In genomic region chr5:75179726-75180290, GRCm38 (mm10) we compare ENCODE assay signal across 22 mouse cellular contexts. TPM values are rescaled to one million over a fixed set of nuclear protein-coding genes. Genes with fewer than 3 reads are reported as not detected.
DNase-seq lines count a peak whose midpoint lies in the region; ATAC-seq and TF ChIP-seq lines count a peak whose summit lies in the region.
"Had no signal": no experiment of that assay in that cellular context is flagged by ENCODE, and none has a peak within 500 bp of the region (broad histone marks: within the 10 kb centered on the region; RNA-seq: fewer than 3 reads in every experiment).

No protein-coding gene starts in this region.

- H3K27me3 ChIP-seq in hindbrain, embryonic 15.5 days, result no peaks in the 10 kb centered on the region
- H3K27me3 ChIP-seq in hindbrain, embryonic 12.5 days, result no peaks in the 10 kb centered on the region
- H3K27me3 ChIP-seq: embryonic facial prominence, embryonic 15.5 days; liver, embryonic 13.5 days; stomach, embryonic 15.5 days had no signal

- no peak overlapping the region for H3K27ac ChIP-seq in hindbrain, embryonic 15.5 days (replicated peaks)
- no peak overlapping the region for H3K27ac ChIP-seq in hindbrain, embryonic 12.5 days
- H3K27ac ChIP-seq in gastrocnemius, adult 2 months, result no peak overlapping the region
- H3K27ac ChIP-seq: embryonic facial prominence, embryonic 15.5 days; heart, adult 2 months; liver, embryonic 13.5 days; stomach, embryonic 15.5 days had no signal

- H3K4me3 ChIP-seq in hindbrain, embryonic 15.5 days, result no peak overlapping the region
- H3K4me3 ChIP-seq in hindbrain, embryonic 12.5 days, result no peak overlapping the region
- H3K4me3 ChIP-seq in gastrocnemius, adult 2 months, result no peak overlapping the region
- H3K4me3 ChIP-seq: embryonic facial prominence, embryonic 15.5 days; heart, adult 2 months; liver, embryonic 13.5 days; stomach, embryonic 15.5 days had no signal

- DNase-seq in cerebellum, postnatal 10 days, result peak; percentile 95 to 98
- no peak for DNase-seq in cerebellum, adult 18-20 months
- peak; percentile 47 for DNase-seq in retina, postnatal 1 day
- DNase-seq in retina, embryonic 14.5 days (ENCODE audit: low spot score), result no peak
- DNase-seq in gastrocnemius, adult 2 months, result no peak
- no peak for DNase-seq in thymus, postnatal 25 days
- DNase-seq: adrenal gland, postnatal 36 days; gastrocnemius, postnatal 36 days; kidney, adult 18-20 months; kidney, postnatal 4 days; liver, embryonic 13.5 days; lung, embryonic 14.5 days; right cerebral cortex, adult 18-20 months; right cerebral cortex, postnatal 4 days; thymus, postnatal 4 days had no signal

- intact Hi-C loops in gastrocnemius, adult 2 months (cut with DNase I), result no loop called here

- WGBS in hindbrain, embryonic 15.5 days, result 67% methylated on average over 12 of the region's 12 CpGs
- WGBS in hindbrain, embryonic 12.5 days, result 90% methylated on average over 12 of the region's 12 CpGs

- no peaks in the 10 kb centered on the region for H3K9me3 ChIP-seq in hindbrain, embryonic 15.5 days
- H3K9me3 ChIP-seq in hindbrain, embryonic 12.5 days (replicated peaks), result no peaks in the 10 kb centered on the region
- H3K9me3 ChIP-seq: embryonic facial prominence, embryonic 15.5 days; liver, embryonic 13.5 days; stomach, embryonic 15.5 days had no signal

- H3K4me1 ChIP-seq in hindbrain, embryonic 15.5 days (replicated peaks), result 0 out of 2 replicates have a peak, but pooled peaks cover 11% of the 10 kb centered on the region
- no peaks in the 10 kb centered on the region for H3K4me1 ChIP-seq in hindbrain, embryonic 12.5 days
- H3K4me1 ChIP-seq: embryonic facial prominence, embryonic 15.5 days; liver, embryonic 13.5 days; stomach, embryonic 15.5 days had no signal

- no peak overlapping the region for H3K4me2 ChIP-seq in hindbrain, embryonic 15.5 days
- H3K4me2 ChIP-seq in hindbrain, embryonic 12.5 days (replicated peaks), result no peak overlapping the region
- H3K4me2 ChIP-seq: embryonic facial prominence, embryonic 15.5 days; liver, embryonic 13.5 days; lung, embryonic 14.5 days; stomach, embryonic 15.5 days had no signal

- ATAC-seq in hindbrain, embryonic 15.5 days (ENCODE audit: low FRiP score, low read depth), result peak; percentile 74
- no peak for ATAC-seq in hindbrain, embryonic 12.5 days (ENCODE audit: low FRiP score)
- ATAC-seq: inflammation-experienced regulatory T-cells, adult 6 months; Patski had no signal

- no peaks in the 10 kb centered on the region for H3K36me3 ChIP-seq in hindbrain, embryonic 15.5 days
- no peaks in the 10 kb centered on the region for H3K36me3 ChIP-seq in hindbrain, embryonic 12.5 days
- H3K36me3 ChIP-seq: liver, embryonic 13.5 days had no signal

- H3K9ac ChIP-seq in hindbrain, embryonic 15.5 days, result no peak overlapping the region
- H3K9ac ChIP-seq in hindbrain, embryonic 12.5 days, result no peak overlapping the region
- H3K9ac ChIP-seq: embryonic facial prominence, embryonic 15.5 days; liver, embryonic 13.5 days; lung, embryonic 14.5 days; stomach, embryonic 15.5 days had no signal

- TF ChIP-seq CTCF in gastrocnemius, adult 2 months (IDR thresholded peaks at IDR 0.05), result no peak

RNA-seq across cellular contexts. Expression of gene Pdgfra, which starts 27.7 kb away (rescaled TPM):
- 17.1 and 17.4 TPM in 2 replicates for polyA plus RNA-seq in hindbrain, embryonic 15.5 days (2015; fragmentation: Nextera tagmentation; extraction: Ambion mirVana)
- polyA plus RNA-seq in hindbrain, embryonic 12.5 days (2016; fragmentation: Nextera tagmentation; extraction: Ambion mirVana), result 50.1 and 60.1 TPM in 2 replicates
- total RNA-seq in gastrocnemius, adult 2 months (2021), result 10 to 100 TPM; 16.6 to 21.7 TPM
- polyA plus RNA-seq: inflammation-experienced regulatory T-cells, adult 6 months had no signal

Comparison
In these comparisons a context has a peak if more than half of its experiments do, and no peak if none do; other contexts are left out.
1. DNase-seq: peak in cerebellum, postnatal 10 days (2 of 2) and retina, postnatal 1 day (single experiment); none in cerebellum, adult 18-20 months (0 of 2), retina, embryonic 14.5 days (single experiment), gastrocnemius, adult 2 months (single experiment) and thymus, postnatal 25 days (single experiment).